Mouse (Mus musculus) MN1 (cell line): ENCODE measurements around the gene Ddx59.

Experiments used
- DNase-seq: peaks from one replicate; pipeline ENCODE4 v3.0.0-alpha.2; 2016; ENCODE audit warnings: low spot score

Ddx59 gene

GRCm38 (mm10) chr1:136414798-136415755, at the start of gene Ddx59:
Gene Ddx59 (plus strand): TSS chr1:136415271.
- peak; percentile 95 for DNase-seq

GRCm38 (mm10) chr1:136365986-136366385, 49.1 kb upstream of the Ddx59 start:
- DNase-seq = no peak

- no peak for DNase-seq
Observed at GRCm38 (mm10) chr1:136379261-136379660, 35.8 kb upstream of the Ddx59 start.

- DNase-seq = no peak
Observed at GRCm38 (mm10) chr1:136380161-136380560, 34.9 kb upstream of the Ddx59 start.

- DNase-seq = no peak
Observed at GRCm38 (mm10) chr1:136380606-136381005, 34.5 kb upstream of the Ddx59 start.

GRCm38 (mm10) chr1:136381169-136381568, 33.9 kb upstream of the Ddx59 start:
- DNase-seq = peak; percentile 20

- no peak for DNase-seq
Observed at GRCm38 (mm10) chr1:136381583-136381982, 33.5 kb upstream of the Ddx59 start.

GRCm38 (mm10) chr1:136386914-136387313, 28.2 kb upstream of the Ddx59 start:
- no peak for DNase-seq

GRCm38 (mm10) chr1:136394506-136394905, 20.6 kb upstream of the Ddx59 start:
- peak; percentile 64 for DNase-seq

- no peak for DNase-seq
Observed at GRCm38 (mm10) chr1:136395073-136395472, 20.0 kb upstream of the Ddx59 start.

GRCm38 (mm10) chr1:136401281-136401680, 13.8 kb upstream of the Ddx59 start:
- DNase-seq = no peak

- DNase-seq = no peak
Observed at GRCm38 (mm10) chr1:136409631-136410030, 5.4 kb upstream of the Ddx59 start.

- DNase-seq = no peak
Observed at GRCm38 (mm10) chr1:136415756-136416126, 670 bp downstream of the Ddx59 start.

GRCm38 (mm10) chr1:136418393-136418792, 3.3 kb downstream of the Ddx59 start:
- no peak for DNase-seq

- DNase-seq = no peak
Observed at GRCm38 (mm10) chr1:136427166-136427969, 12.3 kb downstream of the Ddx59 start.

- no peak for DNase-seq
Observed at GRCm38 (mm10) chr1:136428981-136429380, 13.9 kb downstream of the Ddx59 start.

GRCm38 (mm10) chr1:136430126-136430818, 15.2 kb downstream of the Ddx59 start:
- DNase-seq = no peak

GRCm38 (mm10) chr1:136440741-136441140, 25.7 kb downstream of the Ddx59 start:
- no peak for DNase-seq

- no peak for DNase-seq
Observed at GRCm38 (mm10) chr1:136442809-136443208, 27.7 kb downstream of the Ddx59 start.

- no peak for DNase-seq
Observed at GRCm38 (mm10) chr1:136444555-136445255, 29.6 kb downstream of the Ddx59 start.

- no peak for DNase-seq
Observed at GRCm38 (mm10) chr1:136446933-136447332, 31.9 kb downstream of the Ddx59 start.

GRCm38 (mm10) chr1:136447338-136447737, 32.3 kb downstream of the Ddx59 start:
- peak; percentile 28 for DNase-seq
